Mouse (Mus musculus) liver, embryonic 15.5 days (tissue): ENCODE results near the gene Prkar1b. TPM values are rescaled to one million over a fixed set of nuclear protein-coding genes. Genes with fewer than 3 reads are reported as not detected.

Experiments used
- ATAC-seq: fragments of 200-750 bp; cut with Nextera tagmentation; 2 replicates; pipeline ENCODE4 v1.8.0; 2017; ENCODE audit warnings: moderate number of reproducible peaks, mild to moderate bottlenecking, moderate library complexity; ENCODE audit not compliant: insufficient read depth
- H3K27ac ChIP-seq: fragments of 300-500 bp; sonication (generic); replicated peaks from 2 replicates; pipeline ENCODE4 v1.5.1; 2015; ENCODE audit warnings: mild to moderate bottlenecking, inconsistent platforms
- H3K27me3 ChIP-seq: fragments of 300-500 bp; sonication (generic); 2 replicates; pipeline ENCODE4 v1.6.1; 2015; ENCODE audit warnings: mild to moderate bottlenecking, inconsistent platforms
- H3K36me3 ChIP-seq: fragments of 300-500 bp; sonication (generic); replicated peaks from 2 replicates; pipeline ENCODE4 v1.6.1; 2015; ENCODE audit warnings: moderate library complexity, mild to moderate bottlenecking, inconsistent platforms
- H3K4me1 ChIP-seq: fragments of 300-500 bp; sonication (generic); replicated peaks from 2 replicates; pipeline ENCODE4 v1.6.1; 2015; ENCODE audit warnings: inconsistent platforms
- H3K4me2 ChIP-seq: fragments of 300-500 bp; sonication (generic); 2 replicates; pipeline ENCODE4 v1.6.1; 2015; ENCODE audit warnings: moderate library complexity, mild to moderate bottlenecking, inconsistent platforms
- H3K4me3 ChIP-seq: fragments of 300-500 bp; sonication (generic); replicated peaks from 2 replicates; pipeline ENCODE4 v1.5.1; 2015; ENCODE audit warnings: mild to moderate bottlenecking, inconsistent platforms
- H3K9ac ChIP-seq: fragments of 300-500 bp; sonication (generic); 2 replicates; pipeline ENCODE4 v1.6.1; 2015; ENCODE audit warnings: moderate library complexity, mild to moderate bottlenecking, inconsistent platforms
- H3K9me3 ChIP-seq: fragments of 300-500 bp; sonication (generic); replicated peaks from 2 replicates; pipeline ENCODE4 v1.6.1; 2016; ENCODE audit warnings: inconsistent platforms
- WGBS: fragments of 180-500 bp; shearing (Covaris S2); methylation state at CpG from one replicate; pipeline ENCODE4 v1.1.7; 2015; ENCODE audit warnings: mixed read lengths; ENCODE audit not compliant: insufficient replicate concordance; 5-methylcytosine and 5-hydroxymethylcytosine counted together
- polyA plus RNA-seq: library from polyadenylated mRNA; unstranded; fragments of >200 nt; fragmentation: Nextera tagmentation; extraction: Ambion mirVana; gene quantifications from 2 replicates; pipeline ENCODE4 v1.2.1, GENCODE M21; 2015

Gene Prkar1b
- polyA plus RNA-seq, 1 experiment from 2014 or later = 1.0 TPM

DNA sequence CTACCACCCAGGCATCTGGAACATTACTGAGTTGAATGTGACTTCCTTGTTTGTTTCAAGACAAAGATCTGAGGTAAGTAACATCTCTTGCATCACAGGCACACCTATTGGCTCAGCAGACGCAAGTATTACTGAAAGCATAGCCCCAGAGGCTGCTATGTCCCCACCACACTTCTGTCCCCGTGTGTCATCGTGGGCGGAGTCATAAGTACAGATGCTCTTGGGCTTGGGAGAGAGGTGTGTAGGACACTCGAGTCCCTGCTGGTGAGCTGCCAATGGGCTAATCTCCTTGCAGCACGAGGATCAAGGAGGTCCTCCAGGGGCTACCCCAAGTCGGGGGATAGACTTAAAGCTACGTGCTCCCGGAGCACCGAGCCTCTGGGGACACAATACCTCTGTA lies 96.6 kb downstream of the Prkar1b start:
- WGBS = 70% methylated on average over 10 of the region's 10 CpGs
- Histone ChIP-seq H3K9me3 (no peaks in the 10 kb centered on the region), H3K27ac (no peak overlapping the region), H3K27me3 (no peaks in the 10 kb centered on the region), H3K4me3 (no peak overlapping the region), H3K4me1 (no peaks in the 10 kb centered on the region), H3K9ac (no peak overlapping the region), H3K36me3 (no peaks in the 10 kb centered on the region), H3K4me2 (no peak overlapping the region)
- ATAC-seq = no peak

DNA sequence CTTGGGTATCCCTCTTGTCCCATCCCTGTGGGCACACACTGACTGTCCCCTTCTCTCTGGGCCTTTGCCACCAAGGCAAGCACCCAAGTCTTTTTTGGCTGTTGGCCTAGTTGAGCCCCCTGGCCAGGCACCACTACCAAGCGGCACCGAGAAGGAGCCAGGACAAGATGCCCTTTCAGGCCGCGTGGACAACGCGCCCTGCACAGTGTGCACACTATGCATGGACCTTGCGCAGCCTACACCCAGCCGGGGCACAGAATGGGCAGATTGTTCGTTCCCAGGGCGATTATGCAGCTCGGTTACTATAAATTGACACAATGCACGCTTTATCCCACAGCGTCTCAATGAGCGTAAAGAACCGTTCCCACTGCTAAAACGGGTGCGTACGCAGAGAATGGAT lies 98.5 kb downstream of the Prkar1b start:
- H3K36me3 ChIP-seq = no peaks in the 10 kb centered on the region
- no peaks in the 10 kb centered on the region for H3K9me3 ChIP-seq
- H3K4me1 ChIP-seq = no peaks in the 10 kb centered on the region
- H3K27ac ChIP-seq = no peak overlapping the region
- WGBS = 86% methylated on average over 18 of the region's 18 CpGs
- no peak overlapping the region for H3K4me3 ChIP-seq
- H3K27me3 ChIP-seq = no peaks in the 10 kb centered on the region
- H3K4me2 ChIP-seq = no peak overlapping the region
- no peak overlapping the region for H3K9ac ChIP-seq
- ATAC-seq = no peak

DNA sequence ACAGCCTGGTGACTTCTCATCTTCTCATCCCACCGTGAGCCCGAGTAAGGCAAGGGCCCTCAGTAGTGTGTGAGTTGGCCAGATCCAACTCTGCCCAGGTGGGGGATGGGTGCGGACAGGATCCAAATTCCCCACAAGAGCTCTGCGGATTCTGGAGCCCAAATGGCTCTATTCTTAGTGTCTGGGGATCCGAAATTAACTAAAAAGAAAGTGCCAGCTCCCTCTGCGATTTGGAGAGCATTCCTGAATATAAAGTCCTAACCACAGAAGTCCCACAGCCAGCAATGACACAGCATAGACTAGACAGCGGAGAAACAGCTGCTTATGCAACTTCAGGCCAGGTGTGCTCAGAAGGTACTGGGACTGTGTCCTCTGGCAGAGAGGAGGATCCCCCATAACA lies 100.4 kb downstream of the Prkar1b start:
- no peaks in the 10 kb centered on the region for H3K27me3 ChIP-seq
- no peaks in the 10 kb centered on the region for H3K4me1 ChIP-seq
- H3K27ac ChIP-seq = no peak overlapping the region
- 54% methylated on average over 7 of the region's 7 CpGs for WGBS
- no peak for ATAC-seq
- H3K36me3 ChIP-seq = no peaks in the 10 kb centered on the region
- no peak overlapping the region for H3K4me2 ChIP-seq
- H3K9me3 ChIP-seq = no peaks in the 10 kb centered on the region
- no peak overlapping the region for H3K4me3 ChIP-seq
- no peak overlapping the region for H3K9ac ChIP-seq

DNA sequence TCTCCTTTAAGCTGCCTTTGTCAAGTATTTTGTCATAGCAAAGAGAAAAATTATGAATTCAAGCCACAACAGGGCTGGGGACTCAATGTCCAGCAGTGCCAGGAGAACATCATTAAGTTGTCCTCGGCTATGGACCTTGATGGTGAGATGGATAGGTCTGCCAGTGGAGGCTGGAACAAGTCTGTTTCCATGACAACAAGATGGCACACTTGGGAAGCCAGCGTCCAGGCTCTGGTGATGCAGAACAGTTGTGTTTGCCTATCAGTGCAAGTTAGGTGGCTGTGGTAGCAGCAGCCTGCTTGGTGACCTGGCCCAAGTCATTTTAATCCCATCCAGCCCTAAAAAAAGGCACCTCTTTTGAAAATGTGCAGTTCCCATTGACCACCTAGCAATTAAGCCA lies 102.6 kb downstream of the Prkar1b start:
- no peaks in the 10 kb centered on the region for H3K4me1 ChIP-seq
- H3K4me3 ChIP-seq = no peak overlapping the region
- no peak for ATAC-seq
- no peak overlapping the region for H3K9ac ChIP-seq
- no peak overlapping the region for H3K27ac ChIP-seq
- no peaks in the 10 kb centered on the region for H3K36me3 ChIP-seq
- H3K4me2 ChIP-seq = no peak overlapping the region
- no peaks in the 10 kb centered on the region for H3K27me3 ChIP-seq
- no peaks in the 10 kb centered on the region for H3K9me3 ChIP-seq
- WGBS = 48% methylated on average over 2 of the region's 2 CpGs

DNA sequence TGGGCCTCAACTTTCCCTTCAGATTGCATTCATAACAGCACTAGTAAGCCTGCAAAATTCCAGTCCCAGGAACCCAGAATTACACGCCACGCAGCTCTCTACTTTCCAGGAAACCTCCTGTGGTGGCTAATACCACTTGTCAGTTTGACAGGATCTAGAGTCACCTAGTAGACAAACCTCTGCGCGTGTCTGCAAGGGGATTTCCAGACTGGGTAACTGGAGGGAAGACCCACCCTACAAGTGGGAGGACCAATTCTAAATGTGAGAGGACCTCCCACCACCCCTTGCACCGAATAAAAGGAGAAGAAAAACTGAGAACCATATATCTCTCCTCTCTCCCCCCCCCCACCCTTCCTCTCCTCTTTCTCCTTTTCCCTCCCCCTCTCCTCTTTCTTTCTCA lies 103.2 kb downstream of the Prkar1b start:
- Histone ChIP-seq H3K27me3 (no peaks in the 10 kb centered on the region), H3K4me3 (no peak overlapping the region), H3K9ac (no peak overlapping the region), H3K36me3 (no peaks in the 10 kb centered on the region), H3K9me3 (no peaks in the 10 kb centered on the region), H3K4me2 (no peak overlapping the region), H3K27ac (no peak overlapping the region), H3K4me1 (no peaks in the 10 kb centered on the region)
- WGBS = 31% methylated on average over 5 of the region's 5 CpGs
- ATAC-seq = no peak

DNA sequence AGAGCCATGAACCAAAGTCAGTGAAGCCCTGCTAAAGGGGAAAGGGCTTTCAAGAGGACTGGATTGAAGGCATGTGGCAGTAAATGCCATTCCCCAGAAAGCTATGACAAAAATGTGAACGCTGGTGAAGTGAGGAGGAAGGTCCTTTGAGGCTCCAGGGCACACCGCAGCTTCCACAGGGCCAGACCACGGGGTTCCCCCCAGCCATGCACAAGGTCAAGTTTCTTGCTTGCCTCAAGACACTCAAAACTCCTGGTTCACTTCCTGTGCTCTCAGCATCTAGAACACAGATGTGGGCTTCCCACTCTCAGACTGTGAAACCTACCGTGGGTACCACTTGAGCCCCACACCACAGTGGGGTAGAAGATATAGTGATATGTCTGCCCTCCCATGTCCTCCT lies 106.3 kb downstream of the Prkar1b start:
- Histone ChIP-seq H3K4me3 (no peak overlapping the region), H3K9me3 (no peaks in the 10 kb centered on the region), H3K36me3 (no peaks in the 10 kb centered on the region), H3K4me2 (no peak overlapping the region), H3K27me3 (no peaks in the 10 kb centered on the region), H3K9ac (no peak overlapping the region), H3K4me1 (no peaks in the 10 kb centered on the region), H3K27ac (no peak overlapping the region)
- 49% methylated on average over 4 of the region's 4 CpGs for WGBS
- ATAC-seq = no peak

DNA sequence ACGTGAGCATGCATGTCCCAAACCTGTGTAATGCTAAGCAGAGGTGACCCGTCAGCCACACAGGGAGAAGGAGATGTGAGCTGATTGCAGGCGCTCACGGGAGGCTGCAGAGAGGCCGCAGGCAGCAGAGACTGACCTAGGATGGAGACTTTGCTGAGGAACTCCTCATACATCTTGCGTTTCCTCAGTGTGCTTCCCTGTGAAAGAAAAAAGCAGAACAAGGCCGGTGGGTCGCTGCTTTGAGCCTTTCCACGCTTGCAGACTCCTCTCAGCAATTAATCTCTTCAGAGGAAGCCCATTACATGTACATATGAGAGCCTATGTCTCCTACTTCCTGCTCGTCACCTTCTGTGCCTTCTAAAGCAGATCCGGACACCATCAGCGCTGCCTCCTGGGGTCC lies 107.5 kb downstream of the Prkar1b start:
- WGBS = 27% methylated on average over 12 of the region's 12 CpGs

DNA sequence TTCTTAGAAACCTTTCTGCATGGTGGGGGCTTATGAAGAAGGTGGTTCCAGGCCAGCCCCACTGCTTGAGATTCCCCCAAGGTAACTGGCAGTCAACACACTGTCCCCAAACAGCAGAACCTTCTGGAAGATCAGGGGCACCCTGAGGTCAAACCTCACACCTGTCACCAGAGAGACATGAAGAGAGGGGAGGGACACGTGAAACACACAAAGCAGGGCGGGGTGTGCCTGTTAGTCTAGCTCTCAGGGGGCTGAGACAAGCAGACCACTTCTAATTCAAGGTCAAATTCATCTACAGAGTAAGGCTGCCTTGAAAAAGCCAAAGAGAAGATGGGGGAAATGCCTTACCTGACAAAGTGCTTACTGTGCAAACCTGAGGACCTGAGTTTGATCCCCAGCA lies 114.6 kb downstream of the Prkar1b start:
- H3K9ac ChIP-seq = no peak overlapping the region
- no peak overlapping the region for H3K4me3 ChIP-seq
- H3K27me3 ChIP-seq = no peaks in the 10 kb centered on the region
- no peaks in the 10 kb centered on the region for H3K9me3 ChIP-seq
- H3K4me2 ChIP-seq = no peak overlapping the region
- 41% methylated on average over 2 of the region's 2 CpGs for WGBS
- no peak overlapping the region for H3K27ac ChIP-seq
- H3K4me1 ChIP-seq = 0 out of 2 replicates have a peak, but pooled peaks cover 2% of the 10 kb centered on the region
- H3K36me3 ChIP-seq = no peaks in the 10 kb centered on the region
- no peak for ATAC-seq

More for the DNA sequence above, 107.5 kb downstream of the Prkar1b start:
- Histone ChIP-seq H3K4me1 (no peaks in the 10 kb centered on the region), H3K4me2 (no peak overlapping the region), H3K27me3 (no peaks in the 10 kb centered on the region), H3K9me3 (no peaks in the 10 kb centered on the region), H3K27ac (no peak overlapping the region), H3K4me3 (no peak overlapping the region), H3K36me3 (no peaks in the 10 kb centered on the region), H3K9ac (no peak overlapping the region)
- ATAC-seq = no peak

DNA sequence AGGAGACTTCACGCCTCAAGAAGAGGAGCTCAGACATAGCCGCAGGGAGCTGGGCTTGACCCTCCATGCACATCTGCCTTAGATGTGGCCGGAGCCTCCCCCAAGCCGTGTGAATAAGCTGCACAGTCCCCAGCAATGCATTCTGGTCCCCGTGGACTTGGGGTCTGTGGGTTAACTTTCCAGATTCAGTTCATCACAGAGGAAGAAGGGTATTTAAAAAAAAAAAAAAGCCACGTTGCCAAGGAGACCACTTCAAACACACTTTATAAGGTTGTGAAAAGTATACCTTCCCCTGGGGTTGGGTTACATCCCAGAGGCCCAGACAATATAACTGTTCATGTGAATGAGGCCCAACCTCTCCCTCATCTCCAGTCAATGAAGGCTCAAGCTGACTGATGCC lies 115.1 kb downstream of the Prkar1b start:
- no peak overlapping the region for H3K9ac ChIP-seq
- no peaks in the 10 kb centered on the region for H3K36me3 ChIP-seq
- no peak overlapping the region for H3K4me2 ChIP-seq
- ATAC-seq = no peak
- H3K27ac ChIP-seq = no peak overlapping the region
- 0 out of 2 replicates have a peak, but pooled peaks cover 2% of the 10 kb centered on the region for H3K4me1 ChIP-seq
- 55% methylated on average over 6 of the region's 6 CpGs for WGBS
- no peaks in the 10 kb centered on the region for H3K27me3 ChIP-seq
- H3K9me3 ChIP-seq = no peaks in the 10 kb centered on the region
- no peak overlapping the region for H3K4me3 ChIP-seq

DNA sequence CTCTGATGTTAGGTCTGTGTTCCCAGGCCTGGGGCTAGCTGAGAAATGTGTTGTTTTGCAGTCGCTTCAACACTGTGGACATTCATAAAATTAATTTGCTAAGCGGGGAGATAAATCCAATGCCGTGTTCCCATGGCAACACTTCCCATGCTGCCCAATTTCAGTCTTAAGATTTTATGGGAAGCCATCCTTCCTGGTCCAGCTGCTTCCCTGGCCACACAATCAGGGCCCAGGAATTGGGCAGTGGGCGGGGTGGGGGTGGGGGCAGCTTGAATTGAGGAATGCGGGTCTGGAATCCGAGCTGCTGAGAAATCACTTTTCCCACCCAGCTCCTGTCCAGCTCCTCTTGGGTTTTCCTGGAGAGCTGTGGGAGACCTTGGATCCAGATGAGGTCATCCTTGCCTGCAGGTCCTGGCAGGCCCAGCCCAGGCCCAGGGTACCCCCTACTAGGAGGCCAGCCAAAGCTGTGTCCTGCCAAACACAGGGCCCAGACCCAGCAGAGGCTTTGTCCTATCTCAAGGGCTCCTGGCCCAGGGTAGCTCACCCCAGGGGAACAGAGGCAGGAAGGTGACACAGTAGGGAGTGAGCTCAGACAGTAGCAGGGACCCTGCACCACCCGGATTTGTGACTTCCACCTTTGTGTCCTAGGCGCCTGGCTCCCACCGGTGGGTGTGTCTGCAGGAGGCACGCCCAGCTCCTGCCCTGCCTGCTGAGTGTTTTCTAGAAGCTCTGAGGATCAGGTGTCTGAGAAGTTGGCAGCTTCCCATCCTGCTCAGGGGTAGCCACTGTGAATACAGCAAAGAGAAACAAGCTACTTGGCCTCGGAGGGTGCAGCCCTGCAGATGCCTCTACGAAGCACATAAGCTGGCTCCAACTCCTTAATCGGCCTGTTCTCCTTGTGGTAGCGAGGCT lies 116.1 kb downstream of the Prkar1b start:
- Histone ChIP-seq H3K9ac (no peak overlapping the region), H3K4me2 (no peak overlapping the region)

DNA sequence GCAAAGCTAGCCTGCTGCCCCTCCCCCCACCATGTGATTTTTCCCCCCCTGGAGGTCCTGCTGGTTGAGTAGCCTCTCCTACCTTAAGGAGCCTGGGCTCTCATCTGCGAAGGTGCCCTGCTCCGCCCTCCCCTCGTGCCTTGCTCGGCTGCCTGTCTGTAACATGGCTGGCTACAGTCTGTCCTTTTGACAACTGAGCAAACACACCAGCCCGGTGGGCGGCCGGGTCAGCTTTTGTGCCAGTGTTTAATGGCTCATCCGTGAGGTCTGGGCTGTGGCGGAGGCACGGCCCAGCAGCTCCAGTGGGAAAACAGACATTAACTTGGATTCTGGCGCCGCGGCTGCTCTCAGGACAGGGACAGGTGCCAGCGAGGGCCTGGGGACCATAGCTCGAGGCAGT lies 122.2 kb downstream of the Prkar1b start:
- H3K27ac ChIP-seq = no peak overlapping the region
- no peaks in the 10 kb centered on the region for H3K9me3 ChIP-seq
- H3K27me3 ChIP-seq = no peaks in the 10 kb centered on the region
- no peak overlapping the region for H3K4me3 ChIP-seq
- no peak overlapping the region for H3K9ac ChIP-seq
- no peaks in the 10 kb centered on the region for H3K36me3 ChIP-seq
- H3K4me2 ChIP-seq = no peak overlapping the region
- no peaks in the 10 kb centered on the region for H3K4me1 ChIP-seq
- ATAC-seq = no peak
- 63% methylated on average over 15 of the region's 15 CpGs for WGBS

More for the DNA sequence above, 116.1 kb downstream of the Prkar1b start:
- H3K9me3 ChIP-seq = no peaks in the 10 kb centered on the region
- WGBS = 63% methylated on average over 14 of the region's 14 CpGs
- H3K4me1 ChIP-seq = 0 out of 2 replicates have a peak, but pooled peaks cover 2% of the 10 kb centered on the region
- no peaks in the 10 kb centered on the region for H3K36me3 ChIP-seq
- H3K4me3 ChIP-seq = no peak overlapping the region
- ATAC-seq = no peak
- H3K27ac ChIP-seq = no peak overlapping the region
- H3K27me3 ChIP-seq = no peaks in the 10 kb centered on the region
